Mouse (Mus musculus) ES-Bruce4 (cell line): ENCODE results near the gene Thnsl2. TPM values are rescaled to one million over a fixed set of nuclear protein-coding genes. Genes with fewer than 3 reads are reported as not detected.

Experiments
- H3K27ac ChIP-seq: 2 replicates; pipeline ENCODE4 v1.5.1; 2012; ENCODE audit warnings: low read length, inconsistent platforms; ENCODE audit not compliant: insufficient read depth
- H3K27me3 ChIP-seq: 2 replicates; pipeline ENCODE4 v1.6.1; 2012; ENCODE audit warnings: mild to moderate bottlenecking, low read length, inconsistent platforms; ENCODE audit not compliant: control insufficient read depth, poor library complexity, insufficient read depth, severe bottlenecking
- H3K36me3 ChIP-seq: 2 replicates; pipeline ENCODE4 v1.6.1; 2012; ENCODE audit warnings: inconsistent platforms, mild to moderate bottlenecking, low read length, moderate library complexity; ENCODE audit not compliant: control insufficient read depth, poor library complexity, insufficient read depth, severe bottlenecking
- H3K4me1 ChIP-seq: one replicate; pipeline ENCODE4 v1.8.1; 2011; ENCODE audit warnings: low read length; ENCODE audit not compliant: control insufficient read depth, insufficient read depth
- H3K4me3 ChIP-seq: 2 replicates; pipeline ENCODE4 v1.5.1; 2011; ENCODE audit warnings: low read depth, mild to moderate bottlenecking, low read length
- H3K9ac ChIP-seq: 2 replicates; pipeline ENCODE4 v1.6.1; 2012; ENCODE audit warnings: low read depth, mild to moderate bottlenecking, inconsistent platforms; ENCODE audit not compliant: poor library complexity, severe bottlenecking
- H3K9me3 ChIP-seq: replicated peaks from 2 replicates; pipeline ENCODE4 v1.6.1; 2012; ENCODE audit warnings: mild to moderate bottlenecking, low read length, inconsistent platforms; ENCODE audit not compliant: control insufficient read depth, poor library complexity, insufficient read depth, severe bottlenecking
- CTCF ChIP-seq: IDR thresholded peaks from one replicate; pipeline ENCODE4 v1.8.1; 2011; ENCODE audit warnings: low read depth, low read length
- EP300 ChIP-seq: IDR thresholded peaks from 2 replicates; pipeline ENCODE4 v1.6.1; 2011; ENCODE audit warnings: low read depth, low read length; ENCODE audit not compliant: insufficient read depth
- POLR2A ChIP-seq: IDR thresholded peaks from one replicate; pipeline ENCODE4 v1.8.1; 2011; ENCODE audit warnings: low read length; ENCODE audit not compliant: insufficient read depth
- polyA plus RNA-seq: library from polyadenylated mRNA; stranded (reverse); fragments of >200 nt; gene quantifications from 2 replicates; pipeline ENCODE4 v1.2.4, GENCODE M21; 2011; ENCODE audit warnings: low read depth; ENCODE audit not compliant: missing spikeins, insufficient read depth, insufficient read length

Thnsl2 gene
- polyA plus RNA-seq, 1 experiment, result 4.0 TPM

GRCm38 (mm10) chr6:71082084-71082483 is 62.2 kb downstream of the Thnsl2 start:
- no peak overlapping the region for H3K9ac ChIP-seq
- no peak overlapping the region for H3K27ac ChIP-seq
- no peaks in the 10 kb centered on the region for H3K27me3 ChIP-seq
- no peak for TF ChIP-seq CTCF
- no peak for TF ChIP-seq EP300
- TF ChIP-seq POLR2A, result no peak
- no peak overlapping the region for H3K4me3 ChIP-seq
- H3K36me3 ChIP-seq, result no peaks in the 10 kb centered on the region
- H3K9me3 ChIP-seq, result no peaks in the 10 kb centered on the region
- no peaks in the 10 kb centered on the region for H3K4me1 ChIP-seq

- Histone ChIP-seq H3K9ac (no peak overlapping the region), H3K27me3 (no peaks in the 10 kb centered on the region), H3K4me3 (no peak overlapping the region), H3K9me3 (no peaks in the 10 kb centered on the region), H3K27ac (no peak overlapping the region), H3K36me3 (no peaks in the 10 kb centered on the region), H3K4me1 (no peaks in the 10 kb centered on the region)
- TF ChIP-seq EP300 (no peak), CTCF (no peak), POLR2A (no peak)
Measured at GRCm38 (mm10) chr6:71081230-71081629, 63.0 kb downstream of the Thnsl2 start.

Other genes with a start within 250 kb of the Thnsl2 start
- gene Tex37, start 225.5 kb downstream of the Thnsl2 start, polyA plus RNA-seq, result not detected in 2 replicates
- 6.3 and 7.0 TPM in 2 replicates for gene Foxi3, start 187.9 kb downstream of the Thnsl2 start, polyA plus RNA-seq
- gene Fabp1, start 55.4 kb upstream of the Thnsl2 start, polyA plus RNA-seq, result not detected in 2 replicates
- gene Krcc1, start 127.2 kb upstream of the Thnsl2 start, polyA plus RNA-seq, result 53.7 and 59.1 TPM in 2 replicates
- 0.42 and 0.61 TPM in 2 replicates for gene Smyd1, start 177.8 kb upstream of the Thnsl2 start, polyA plus RNA-seq
- not detected in 2 replicates for gene Cd8b1, start 178.3 kb upstream of the Thnsl2 start, polyA plus RNA-seq
- 0.21 and 0.27 TPM in 2 replicates for gene Cd8a, start 229.0 kb upstream of the Thnsl2 start, polyA plus RNA-seq